ENCODE assay signal across 10 mouse cellular contexts in genomic region chr6:11796361-11796760, GRCm38 (mm10).
"Had no signal": no experiment of that assay in that cellular context is flagged by ENCODE, and none has a peak within 500 bp of the region (broad histone marks: within the 10 kb centered on the region; RNA-seq: fewer than 3 reads in every experiment).

No protein-coding gene starts in this region.

- DNase-seq: lung, adult 18-20 months; lung, embryonic 14.5 days; lung, postnatal 10 days; lung, postnatal 4 days; right cerebral cortex, adult 18-20 months; thymus, adult 2 months; thymus, postnatal 14 days; thymus, postnatal 36 days had no signal

- ATAC-seq: midbrain, embryonic 13.5 days; midbrain, embryonic 15.5 days had no signal
